Mouse (Mus musculus) intestine, embryonic 15.5 days (tissue): ENCODE data around the gene Gm6121. TPM values are rescaled to one million over a fixed set of nuclear protein-coding genes. Genes with fewer than 3 reads are reported as not detected.
"Not testable (repeated sequence)": the region's sequence is repeated elsewhere in the genome, so short reads cannot be mapped to it uniquely, and the experiment has no call there.

Source experiments
- ATAC-seq: fragments of 200-750 bp; cut with Nextera tagmentation; 2 replicates; pipeline ENCODE4 v1.8.0; 2017; ENCODE audit warnings: moderate TSS enrichment, moderate library complexity
- H3K27ac ChIP-seq: fragments of 300-500 bp; sonication (generic); 2 replicates; pipeline ENCODE4 v1.5.1; 2015; ENCODE audit warnings: mild to moderate bottlenecking, inconsistent platforms
- H3K27me3 ChIP-seq: fragments of 300-500 bp; sonication (generic); replicated peaks from 2 replicates; pipeline ENCODE4 v1.6.1; 2015; ENCODE audit warnings: inconsistent platforms
- H3K36me3 ChIP-seq: fragments of 300-500 bp; sonication (generic); 2 replicates; pipeline ENCODE4 v1.6.1; 2015; ENCODE audit warnings: inconsistent platforms
- H3K4me1 ChIP-seq: fragments of 300-500 bp; sonication (generic); replicated peaks from 2 replicates; pipeline ENCODE4 v1.6.1; 2015; ENCODE audit warnings: inconsistent platforms
- H3K4me2 ChIP-seq: fragments of 300-500 bp; sonication (generic); replicated peaks from 2 replicates; pipeline ENCODE4 v1.6.1; 2015; ENCODE audit warnings: mild to moderate bottlenecking, inconsistent platforms
- H3K4me3 ChIP-seq: fragments of 300-500 bp; sonication (generic); replicated peaks from 2 replicates; pipeline ENCODE4 v1.5.1; 2015; ENCODE audit warnings: inconsistent platforms
- H3K9ac ChIP-seq: fragments of 300-500 bp; sonication (generic); 2 replicates; pipeline ENCODE4 v1.6.1; 2015; ENCODE audit warnings: inconsistent platforms
- H3K9me3 ChIP-seq: fragments of 300-500 bp; sonication (generic); 2 replicates; pipeline ENCODE4 v1.6.1; 2016; ENCODE audit warnings: inconsistent platforms
- WGBS: fragments of 180-500 bp; shearing (Covaris S2); methylation state at CpG from one replicate; pipeline ENCODE4 v1.1.7; 2015; 5-methylcytosine and 5-hydroxymethylcytosine counted together
- polyA plus RNA-seq: library from polyadenylated mRNA; unstranded; fragments of >200 nt; fragmentation: Nextera tagmentation; extraction: Ambion mirVana; gene quantifications from 2 replicates; pipeline ENCODE4 v1.2.1, GENCODE M21; 2015

The Gm6121 gene
- polyA plus RNA-seq = not detected in 2 replicates

GRCm38 (mm10) chrX:26935597-26935996 lies at the start of gene Gm6121:
TSS of gene Gm6121 (minus strand) at chrX:26935697.
- not testable (repeated sequence) for H3K27ac ChIP-seq
- no CpG with 5 or more reads among the region's 5 CpGs for WGBS

More at GRCm38 (mm10) chrX:26935597-26935996, at the start of gene Gm6121:
- not testable (repeated sequence) for H3K9ac ChIP-seq, H3K27me3 ChIP-seq, H3K4me2 ChIP-seq, ATAC-seq, H3K4me3 ChIP-seq, H3K4me1 ChIP-seq, H3K9me3 ChIP-seq, H3K36me3 ChIP-seq

Other genes with a start within 250 kb of the Gm6121 start
- not detected in 2 replicates for gene Gm14525, start 233.1 kb downstream of the Gm6121 start, polyA plus RNA-seq